Mouse (Mus musculus) ES-E14 (cell line): ENCODE measurements around the gene Rbm43. TPM values are rescaled to one million over a fixed set of nuclear protein-coding genes. Genes with fewer than 3 reads are reported as not detected.
"Not testable (repeated sequence)": the region's sequence is repeated elsewhere in the genome, so short reads cannot be mapped to it uniquely, and the experiment has no call there.

Source experiments
- DNase-seq: peaks from one replicate; pipeline ENCODE4 v3.0.0-alpha.2; 2013; ENCODE audit warnings: low read depth, low spot score
- H3K27ac ChIP-seq: 2 replicates; pipeline ENCODE4 v1.5.1; 2012; ENCODE audit warnings: low read depth, mild to moderate bottlenecking, low read length, moderate library complexity, mixed read lengths; ENCODE audit not compliant: poor library complexity, insufficient read depth, severe bottlenecking
- H3K36me3 ChIP-seq: 2 replicates; pipeline ENCODE4 v1.6.1; 2012; ENCODE audit warnings: mild to moderate bottlenecking, low read length, moderate library complexity, mixed read lengths; ENCODE audit not compliant: control insufficient read depth, poor library complexity, insufficient read depth, severe bottlenecking
- H3K4me1 ChIP-seq, 2 experiments: fragments of 150-350 bp in 1 of 2; sonication (generic) in 1 of 2; 2 replicates each; pipeline ENCODE4 v1.6.1; 2012; ENCODE audit warnings: low read length in 2 of 2, mild to moderate bottlenecking in 1 of 2, mixed read lengths in 1 of 2; ENCODE audit not compliant: control insufficient read depth in 2 of 2, insufficient read depth in 2 of 2, poor library complexity in 1 of 2
- H3K4me3 ChIP-seq, 2 experiments: fragments of 150-350 bp in 1 of 2; sonication (generic) in 1 of 2; 2 replicates each; pipeline ENCODE4 v1.5.1; 2012; ENCODE audit warnings: low read length in 2 of 2, low read depth in 1 of 2, mild to moderate bottlenecking in 1 of 2, mixed read lengths in 1 of 2; ENCODE audit not compliant: insufficient read depth in 1 of 2, poor library complexity in 1 of 2, severe bottlenecking in 1 of 2
- H3K9ac ChIP-seq: 2 replicates; pipeline ENCODE4 v1.6.1; 2012; ENCODE audit warnings: low read depth, mild to moderate bottlenecking, low read length, mixed read lengths; ENCODE audit not compliant: poor library complexity, insufficient read depth, severe bottlenecking
- H3K9me3 ChIP-seq: fragments of 150-350 bp; sonication (generic); 2 replicates; pipeline ENCODE4 v1.6.1; 2012; ENCODE audit warnings: low read depth, mild to moderate bottlenecking, low read length; ENCODE audit not compliant: control insufficient read depth, insufficient read depth
- CHD2 ChIP-seq: IDR thresholded peaks from 2 replicates; pipeline ENCODE4 v1.6.1; 2014; ENCODE audit warnings: mild to moderate bottlenecking, low read depth, low read length, inconsistent platforms
- HCFC1 ChIP-seq: IDR thresholded peaks from 2 replicates; pipeline ENCODE4 v1.6.1; 2012; ENCODE audit warnings: low read length, inconsistent platforms, borderline replicate concordance; ENCODE audit not compliant: insufficient read depth
- MAFK ChIP-seq: IDR thresholded peaks from 2 replicates; pipeline ENCODE4 v1.6.1; 2014; ENCODE audit warnings: mild to moderate bottlenecking, low read depth, low read length, inconsistent platforms; ENCODE audit not compliant: insufficient read depth
- ZC3H11A ChIP-seq: IDR thresholded peaks from 2 replicates; pipeline ENCODE4 v1.6.1; 2012; ENCODE audit warnings: low read depth, mild to moderate bottlenecking, inconsistent platforms, low read length, borderline replicate concordance
- ZNF384 ChIP-seq: IDR thresholded peaks from 2 replicates; pipeline ENCODE4 v1.6.1; 2012; ENCODE audit warnings: low read depth, low read length, inconsistent platforms
- in situ Hi-C, 2 experiments: fragments of 600-800 bp; cut with MboI; formaldehyde crosslinking; loops; one replicate each; pipeline ENCODE4 v1.15.1; 2025; ENCODE audit warnings: low sequenced_read_pairs in 2 of 2, inconsistent platforms in 1 of 2; ENCODE audit not compliant: unreplicated experiment in 2 of 2
- total RNA-seq: library from RNA; depleted of rRNA; stranded (reverse); fragments of 300-350 nt; gene quantifications from 2 replicates; pipeline ENCODE4 v1.2.3, GENCODE M21; 2012; rRNA removed

The Rbm43 gene
- total RNA-seq, 1 experiment, result 2.9 TPM

DNA sequence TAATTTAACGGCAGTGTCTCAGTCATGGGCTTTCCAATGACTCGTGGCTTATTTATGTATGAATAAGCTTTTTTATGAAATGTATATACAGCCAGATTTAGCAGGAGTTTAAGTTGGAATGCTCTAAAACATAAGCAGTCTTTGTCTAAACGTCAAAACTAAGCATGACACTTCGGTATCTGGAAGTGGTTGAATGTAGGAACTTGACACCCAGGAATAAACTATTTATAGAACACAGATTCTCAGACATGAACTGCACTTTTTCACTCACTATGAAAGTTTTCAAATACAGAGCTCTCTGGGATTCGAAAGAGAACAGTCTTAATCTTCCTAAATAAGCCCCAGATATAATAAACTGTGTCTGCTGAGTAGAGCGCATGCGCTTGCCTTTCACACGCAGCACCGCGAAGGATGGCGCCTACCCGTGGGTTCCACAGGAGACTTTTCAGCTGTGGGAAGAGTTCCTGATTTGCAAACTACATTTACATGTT lies 42.5 kb downstream of the Rbm43 start:
- TF ChIP-seq ZNF384, result no peak
- no peak for TF ChIP-seq MAFK
- no peak for TF ChIP-seq HCFC1
- no peak for TF ChIP-seq CHD2
- no peak for TF ChIP-seq ZC3H11A
- H3K9me3 ChIP-seq, result no peaks in the 10 kb centered on the region
- no peaks in the 10 kb centered on the region for H3K36me3 ChIP-seq
- H3K4me1 ChIP-seq, result no peaks in the 10 kb centered on the region
- no peak overlapping the region for H3K4me3 ChIP-seq
- H3K27ac ChIP-seq, result no peak overlapping the region
- no peak overlapping the region for H3K9ac ChIP-seq
- DNase-seq, result no peak
- in situ Hi-C loops, result no loop called here

DNA sequence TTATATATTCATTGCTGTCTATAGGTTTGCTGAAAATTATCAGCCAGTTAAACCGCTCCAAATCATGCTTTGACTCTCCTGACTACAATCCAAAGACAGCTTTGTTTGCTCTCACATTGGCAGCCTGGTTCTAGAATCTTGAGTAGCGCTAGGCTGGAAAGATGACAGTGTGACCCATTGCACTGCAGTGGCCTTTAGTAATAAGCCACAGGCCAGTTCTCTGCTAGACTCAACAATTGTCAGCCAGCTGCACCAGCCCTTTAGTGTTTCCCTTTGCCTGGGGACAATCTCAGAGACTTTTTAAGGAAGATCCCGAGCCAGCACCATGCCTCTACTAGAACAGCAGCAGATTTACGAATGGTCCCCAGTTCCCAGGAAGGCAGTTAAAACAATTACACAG lies 44.0 kb downstream of the Rbm43 start:
- TF ChIP-seq ZC3H11A, result no peak
- no peak for TF ChIP-seq MAFK
- no peak for TF ChIP-seq HCFC1
- TF ChIP-seq ZNF384, result no peak
- TF ChIP-seq CHD2, result no peak
- Histone ChIP-seq H3K4me3 (no peak overlapping the region), H3K27ac (no peak overlapping the region), H3K4me1 (no peaks in the 10 kb centered on the region), H3K9me3 (no peaks in the 10 kb centered on the region), H3K36me3 (no peaks in the 10 kb centered on the region), H3K9ac (no peak overlapping the region)
- no peak for DNase-seq
- in situ Hi-C loops, result no loop called here

DNA sequence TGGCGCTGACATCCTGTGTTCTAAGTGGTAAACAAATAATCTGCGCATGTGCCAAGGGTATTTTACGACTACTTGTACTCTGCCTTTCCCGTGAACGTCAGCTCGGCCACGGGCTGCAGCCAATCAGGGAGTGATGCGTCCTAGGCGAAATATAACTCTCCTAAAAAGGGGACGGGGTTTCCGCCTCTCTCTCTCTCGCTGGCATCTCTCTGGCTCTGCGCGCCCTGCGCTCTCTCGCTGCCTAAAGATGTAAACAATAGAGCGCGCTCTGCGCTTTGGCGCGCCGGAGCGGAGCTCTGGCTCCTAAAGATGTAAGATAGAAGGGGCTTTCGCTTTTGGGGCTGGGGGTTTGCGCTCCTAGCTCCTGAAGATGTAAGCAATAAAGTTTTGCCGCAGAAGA lies 44.8 kb downstream of the Rbm43 start:
- H3K36me3 ChIP-seq, in situ Hi-C loops, H3K4me3 ChIP-seq, H3K27ac ChIP-seq, H3K9ac ChIP-seq, DNase-seq, H3K4me1 ChIP-seq, H3K9me3 ChIP-seq: not testable (repeated sequence)

DNA sequence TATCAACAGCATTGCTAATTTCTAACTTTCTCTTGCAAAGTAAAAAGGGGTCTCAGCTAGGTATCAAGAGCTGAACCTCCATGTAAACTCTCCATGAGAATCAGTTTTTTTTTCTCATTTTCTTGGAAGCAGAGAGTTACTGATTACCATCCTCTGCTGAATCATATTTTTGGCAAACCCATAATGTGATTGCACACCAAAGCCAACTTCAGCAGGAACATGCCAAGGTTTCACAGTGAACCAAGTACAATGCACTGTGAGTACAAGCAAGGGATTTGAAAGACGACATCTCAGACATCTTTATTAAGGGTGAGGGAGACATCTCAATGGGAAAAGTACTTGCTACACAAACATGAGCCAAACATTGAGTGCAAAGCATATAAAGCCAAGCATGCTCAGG lies 54.8 kb downstream of the Rbm43 start:
- no peak overlapping the region for H3K27ac ChIP-seq
- no peak overlapping the region for H3K9ac ChIP-seq
- no peak overlapping the region for H3K4me3 ChIP-seq
- DNase-seq, result no peak
- H3K4me1 ChIP-seq, result no peaks in the 10 kb centered on the region
- no peaks in the 10 kb centered on the region for H3K9me3 ChIP-seq
- H3K36me3 ChIP-seq, result no peaks in the 10 kb centered on the region
- TF ChIP-seq CHD2 (no peak), ZC3H11A (no peak), MAFK (no peak), ZNF384 (no peak), HCFC1 (no peak)
- in situ Hi-C loops, result no loop called here

Other genes starting within 250 kb of the Rbm43 start
- gene Nmi, start 38.3 kb upstream of the Rbm43 start, total RNA-seq, result 1.0 and 1.7 TPM in 2 replicates
- 2.0 and 4.3 TPM in 2 replicates for gene Tnfaip6, start 102.8 kb upstream of the Rbm43 start, total RNA-seq
- gene Rif1, start 137.7 kb upstream of the Rbm43 start, total RNA-seq, result 223 and 245 TPM in 2 replicates